Mouse (Mus musculus) lung, adult 18-20 months (tissue): ENCODE data around the gene Gm45194.

Experiments
- DNase-seq, 2 experiments: peaks; one replicate each; pipeline ENCODE4 v3.0.0; 2022; ENCODE audit warnings: mixed read lengths in 2 of 2

The Gm45194 gene

GRCm38 (mm10) chrX:111891089-111891488 lies at the start of gene Gm45194:
Gene Gm45194 (plus strand): TSS chrX:111891389.
- no peak for DNase-seq

GRCm38 (mm10) chrX:111855878-111856277 lies 35.3 kb upstream of the Gm45194 start:
- no peak for DNase-seq

- no peak for DNase-seq
These were observed 9.9 kb upstream of the Gm45194 start for GRCm38 (mm10) chrX:111881251-111881650.

- no peak for DNase-seq
These were observed 3.3 kb downstream of the Gm45194 start for GRCm38 (mm10) chrX:111894321-111895050.

- no peak for DNase-seq
These were observed 4.0 kb downstream of the Gm45194 start for GRCm38 (mm10) chrX:111895084-111895779.

GRCm38 (mm10) chrX:111917422-111917821 lies 26.2 kb downstream of the Gm45194 start:
- DNase-seq = no peak

GRCm38 (mm10) chrX:111960909-111961308 lies 69.7 kb downstream of the Gm45194 start:
- no peak for DNase-seq

- DNase-seq = no peak
These were observed 108.5 kb downstream of the Gm45194 start for GRCm38 (mm10) chrX:111999661-112000060.

- DNase-seq = no peak
These were observed 119.5 kb downstream of the Gm45194 start, which contains the start of gene Tex16 for GRCm38 (mm10) chrX:112010707-112011106. Gene Tex16 (plus strand): TSS chrX:112011007.

- no peak for DNase-seq
These were observed 347.6 kb downstream of the Gm45194 start, which contains the start of gene 4933403O08Rik for GRCm38 (mm10) chrX:112238749-112239148. Gene 4933403O08Rik (plus strand): TSS chrX:112239049.

- DNase-seq = no peak
These were observed 351.7 kb downstream of the Gm45194 start for GRCm38 (mm10) chrX:112242916-112243315.

- DNase-seq = no peak
These were observed 364.3 kb downstream of the Gm45194 start for GRCm38 (mm10) chrX:112255513-112255912.

- DNase-seq = no peak
These were observed 382.4 kb downstream of the Gm45194 start for GRCm38 (mm10) chrX:112273550-112273949.
